Mouse (Mus musculus) cerebral cortex, adult 2 months (tissue): Measurements from ENCODE around the gene Gngt2.

ENCODE experiments used
- WGBS: fragments of 180-500 bp; shearing (Covaris S2); methylation state at CpG from one replicate; pipeline ENCODE4 v1.1.7; 2018; 5-methylcytosine and 5-hydroxymethylcytosine counted together

Gngt2 gene

GRCm38 (mm10) chr11:95837059-95837458 lies at the start of gene Gngt2:
Gene Gngt2 (plus strand): TSS chr11:95837216.
- 32% methylated on average over 10 of the region's 10 CpGs for WGBS

- WGBS: 79% methylated on average over 8 of the region's 8 CpGs
Observed at GRCm38 (mm10) chr11:95789451-95789891, 47.5 kb upstream of the Gngt2 start.

GRCm38 (mm10) chr11:95791787-95792186 lies 45.2 kb upstream of the Gngt2 start:
- 56% methylated on average over 13 of the region's 13 CpGs for WGBS

GRCm38 (mm10) chr11:95792950-95793509 lies 44.0 kb upstream of the Gngt2 start:
- WGBS: 96% methylated on average over 8 of the region's 8 CpGs

- WGBS: 68% methylated on average over 5 of the region's 5 CpGs
Observed at GRCm38 (mm10) chr11:95794201-95794600, 42.8 kb upstream of the Gngt2 start.

GRCm38 (mm10) chr11:95795582-95795981 lies 41.4 kb upstream of the Gngt2 start:
- 55% methylated on average over 5 of the region's 5 CpGs for WGBS

DNA sequence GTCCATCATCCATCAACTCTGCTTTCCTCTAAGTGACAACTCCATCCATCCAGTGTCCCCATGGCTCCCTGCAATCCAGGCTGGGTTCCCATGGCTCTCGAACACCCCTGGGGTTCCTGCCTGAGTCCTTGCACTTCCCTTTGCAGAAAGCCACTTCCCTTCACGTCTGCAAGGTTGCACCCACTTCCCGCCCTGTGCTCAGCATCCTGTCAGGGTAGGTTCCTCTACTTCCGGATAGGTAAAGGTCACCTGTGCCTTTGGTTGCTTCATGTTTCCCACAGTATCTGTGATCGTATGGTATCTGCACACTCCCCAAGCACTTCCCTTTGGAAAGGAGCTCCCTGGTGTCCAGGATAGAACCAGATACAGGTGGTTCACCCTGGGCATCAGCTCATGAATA lies 32.0 kb upstream of the Gngt2 start:
- WGBS: 82% methylated on average over 5 of the region's 5 CpGs

DNA sequence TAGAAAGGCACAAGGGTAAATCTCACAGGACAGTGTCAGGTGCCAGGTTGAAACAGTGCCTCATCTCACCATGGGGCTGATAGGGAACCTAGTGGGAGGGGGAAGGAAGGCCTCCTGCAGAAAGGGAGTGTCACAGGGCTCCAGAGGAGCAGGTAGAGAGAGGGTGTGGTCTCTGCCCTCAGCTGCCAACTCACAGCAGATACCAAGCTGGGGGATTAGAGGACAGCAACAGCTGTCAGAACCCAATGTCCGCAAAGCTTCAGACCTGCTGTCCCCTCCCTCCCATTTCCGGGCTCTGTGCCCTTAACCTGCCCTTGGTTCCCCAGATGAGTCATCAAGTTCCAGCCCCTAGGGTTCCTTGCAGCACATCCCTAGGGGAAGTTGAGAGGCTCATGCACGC lies 31.5 kb upstream of the Gngt2 start:
- 68% methylated on average over 3 of the region's 3 CpGs for WGBS

GRCm38 (mm10) chr11:95807884-95808283 lies 29.1 kb upstream of the Gngt2 start:
- WGBS: 93% methylated on average over 5 of the region's 5 CpGs

DNA sequence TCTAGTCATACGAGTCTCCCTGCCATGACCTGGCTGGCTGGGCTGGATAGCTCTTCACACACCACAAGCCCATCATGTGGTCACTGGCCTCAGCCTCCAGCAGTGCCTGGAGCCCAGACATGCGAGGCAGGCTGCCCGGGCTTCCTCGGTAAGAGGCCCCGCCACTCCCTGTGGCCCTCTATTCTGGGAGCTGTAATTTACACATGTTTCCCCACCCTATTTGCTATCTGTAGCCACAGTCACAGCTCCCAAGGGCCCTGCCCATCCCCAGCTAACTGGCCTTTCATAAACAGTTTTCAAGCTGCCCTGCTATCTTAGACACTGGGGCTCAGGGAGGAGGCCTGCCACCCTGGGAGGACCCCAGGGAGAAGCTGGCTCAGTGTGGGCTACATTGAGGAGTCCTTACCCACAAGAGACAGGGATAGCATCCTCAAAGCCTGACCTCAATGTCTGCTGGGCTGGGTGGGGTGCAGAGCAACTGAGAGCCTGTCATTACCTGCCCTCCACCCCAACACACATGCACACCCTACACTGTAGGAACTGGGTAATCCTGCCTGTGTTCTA lies 28.5 kb upstream of the Gngt2 start:
- WGBS: 83% methylated on average over 5 of the region's 5 CpGs

GRCm38 (mm10) chr11:95809603-95810002 lies 27.4 kb upstream of the Gngt2 start:
- 51% methylated on average over 5 of the region's 5 CpGs for WGBS

- 86% methylated on average over 7 of the region's 7 CpGs for WGBS
Observed at GRCm38 (mm10) chr11:95810828-95811227, 26.2 kb upstream of the Gngt2 start.

GRCm38 (mm10) chr11:95811741-95812140 lies 25.3 kb upstream of the Gngt2 start:
- WGBS: 88% methylated on average over 6 of the region's 6 CpGs

- WGBS: 69% methylated on average over 4 of the region's 4 CpGs
Observed at GRCm38 (mm10) chr11:95812224-95812623, 24.8 kb upstream of the Gngt2 start.

GRCm38 (mm10) chr11:95814101-95814500 lies 22.9 kb upstream of the Gngt2 start:
- 96% methylated on average over 2 of the region's 2 CpGs for WGBS

- whole genome bisulfite sequencing: 67% methylated on average over 5 of the region's 5 CpGs
Observed at GRCm38 (mm10) chr11:95814857-95815256, 22.2 kb upstream of the Gngt2 start.

GRCm38 (mm10) chr11:95815412-95815811 lies 21.6 kb upstream of the Gngt2 start:
- 68% methylated on average over 9 of the region's 9 CpGs for WGBS

GRCm38 (mm10) chr11:95819138-95819537 lies 17.9 kb upstream of the Gngt2 start:
- 93% methylated on average over 8 of the region's 8 CpGs for WGBS

- WGBS: 92% methylated on average over 3 of the region's 3 CpGs
Observed at GRCm38 (mm10) chr11:95821511-95821910, 15.5 kb upstream of the Gngt2 start.

GRCm38 (mm10) chr11:95822437-95822836 lies 14.6 kb upstream of the Gngt2 start:
- 98% methylated on average over 4 of the region's 4 CpGs for WGBS

- under 1% methylated on average over 65 of the region's 78 CpGs for WGBS
Observed at GRCm38 (mm10) chr11:95824071-95824876, 12.7 kb upstream of the Gngt2 start, which contains the start of gene Phospho1. Gene Phospho1 (plus strand): TSS chr11:95824499.

DNA sequence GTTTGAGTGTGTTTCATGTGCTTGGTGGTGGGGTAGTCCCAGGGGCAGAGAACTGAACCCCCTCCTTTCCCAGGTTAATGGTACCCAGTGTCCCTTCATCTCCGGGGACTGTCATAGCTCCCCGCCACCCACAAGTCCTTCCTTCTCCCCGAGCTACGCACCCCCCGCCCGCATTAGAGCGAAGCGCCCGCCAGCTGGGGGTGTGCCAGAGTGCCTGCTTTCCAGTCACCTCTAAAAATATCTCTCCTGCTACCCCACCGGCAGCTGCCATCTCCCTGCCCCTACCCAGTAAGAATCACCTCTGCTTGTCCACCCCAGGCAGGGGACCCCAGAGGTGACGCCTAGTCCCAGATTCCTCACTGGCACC lies 12.2 kb upstream of the Gngt2 start:
- WGBS: under 1% methylated on average over 11 of the region's 11 CpGs

- WGBS: 41% methylated on average over 3 of the region's 3 CpGs
Observed at GRCm38 (mm10) chr11:95825625-95826024, 11.4 kb upstream of the Gngt2 start.
